Comparison of ENCODE assay signal across 7 mouse cellular contexts in the genomic region with DNA sequence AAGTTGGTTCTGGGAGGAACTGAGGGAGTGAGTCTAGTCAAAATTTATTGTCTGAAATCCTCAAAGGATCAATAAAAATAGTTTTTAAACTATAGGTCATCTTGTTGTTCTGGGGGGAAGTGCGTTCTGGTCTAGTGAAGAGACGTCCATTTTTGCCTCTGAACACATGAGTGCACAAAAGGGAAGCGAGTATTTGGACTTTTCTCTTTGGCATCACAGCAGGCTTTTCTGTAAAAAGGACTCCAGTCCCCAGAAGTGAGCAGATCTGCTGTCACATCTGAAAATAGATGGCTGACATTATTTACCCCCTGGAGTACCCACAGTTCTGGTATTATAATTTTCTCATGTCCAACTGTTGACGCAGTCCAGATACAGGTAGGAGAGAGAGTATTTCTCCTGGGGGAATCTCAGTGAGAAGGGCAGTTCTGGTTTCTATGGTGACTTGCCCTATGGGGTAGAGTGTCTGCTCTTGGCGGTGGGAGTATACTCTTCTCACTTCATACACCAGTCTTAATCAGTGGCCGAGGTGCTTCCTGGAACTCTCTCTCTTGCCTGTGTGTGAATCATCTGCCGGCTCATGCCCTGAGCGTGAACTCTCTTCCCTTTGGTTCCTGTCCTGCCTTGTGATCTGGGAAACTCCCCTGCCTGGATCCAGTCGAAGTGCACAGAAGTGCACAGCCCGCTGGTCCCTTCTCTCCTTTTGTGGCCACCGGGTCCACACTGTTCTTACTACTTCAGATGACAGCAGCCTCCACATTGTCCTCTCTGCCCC. TPM values are rescaled to one million over a fixed set of nuclear protein-coding genes. Genes with fewer than 3 reads are reported as not detected.
DNase-seq lines count a peak whose midpoint lies in the region; ATAC-seq and TF ChIP-seq lines count a peak whose summit lies in the region.

No protein-coding gene starts in this region.

- DNase-seq in 3T3-L1 (ENCODE audit: low read depth, low spot score), result peak; percentile 85
- DNase-seq in CD4-positive, CD25-positive, alpha-beta regulatory T cell, adult 2 months (ENCODE audit: low read depth, low spot score), result peak; percentile 13
- DNase-seq in embryonic facial prominence, embryonic 14.5 days (ENCODE audit: low spot score), result peak; percentile 35
- DNase-seq in kidney, adult 11 months, result peak; percentile 38
- DNase-seq in lung, postnatal 4 days, result peak; percentile 30 to 37
- peak; percentile 67 for DNase-seq in stomach, postnatal 0 days (ENCODE audit: low spot score)
- no peak for DNase-seq in right cerebral cortex, adult 2 months (ENCODE audit: low spot score in 2 of 2)

- WGBS in embryonic facial prominence, embryonic 14.5 days, result 50% methylated on average over 11 of the region's 11 CpGs
- WGBS in stomach, postnatal 0 days, result 39% methylated on average over 11 of the region's 11 CpGs

- no peak for TF ChIP-seq EP300 in stomach, postnatal 0 days (optimal IDR thresholded peaks at IDR 0.05)

- H3K4me2 ChIP-seq in embryonic facial prominence, embryonic 14.5 days (ENCODE audit: low read depth, low read length), result no peak overlapping the region
- H3K4me2 ChIP-seq in stomach, postnatal 0 days (replicated peaks; ENCODE audit: low read depth), result no peak overlapping the region

- H3K36me3 ChIP-seq in embryonic facial prominence, embryonic 14.5 days (ENCODE audit: control insufficient read depth, insufficient read depth, low read length), result peaks cover 4% of the 10 kb centered on the region; the same call in 1 of the 2 replicates
- H3K36me3 ChIP-seq in stomach, postnatal 0 days (ENCODE audit: control insufficient read depth, insufficient read depth, low read length), result no peaks in the 10 kb centered on the region

- H3K27me3 ChIP-seq in embryonic facial prominence, embryonic 14.5 days (replicated peaks; ENCODE audit: control insufficient read depth, insufficient read depth, low read length), result no peaks in the 10 kb centered on the region
- no peaks in the 10 kb centered on the region for H3K27me3 ChIP-seq in stomach, postnatal 0 days (ENCODE audit: control insufficient read depth, insufficient read depth, low read length)

- H3K4me1 ChIP-seq in embryonic facial prominence, embryonic 14.5 days (ENCODE audit: control insufficient read depth, insufficient read depth, low read length), result peaks cover 7% of the 10 kb centered on the region; the same call in 1 of the 2 replicates
- peaks cover 3% of the 10 kb centered on the region for H3K4me1 ChIP-seq in stomach, postnatal 0 days (replicated peaks; ENCODE audit: control insufficient read depth, insufficient read depth)

- no peak overlapping the region for H3K9ac ChIP-seq in embryonic facial prominence, embryonic 14.5 days (ENCODE audit: low read depth, low read length)
- no peak overlapping the region for H3K9ac ChIP-seq in stomach, postnatal 0 days (ENCODE audit: low read length)

- H3K4me3 ChIP-seq in embryonic facial prominence, embryonic 14.5 days (ENCODE audit: low read depth, low read length), result no peak overlapping the region
- H3K4me3 ChIP-seq in stomach, postnatal 0 days (ENCODE audit: low read depth, low read length), result no peak overlapping the region

- no peaks in the 10 kb centered on the region for H3K9me3 ChIP-seq in embryonic facial prominence, embryonic 14.5 days (ENCODE audit: control insufficient read depth, low read length)
- no peaks in the 10 kb centered on the region for H3K9me3 ChIP-seq in stomach, postnatal 0 days (ENCODE audit: control insufficient read depth, low read length)

- no peak overlapping the region for H3K27ac ChIP-seq in embryonic facial prominence, embryonic 14.5 days (replicated peaks; ENCODE audit: low read depth, low read length)
- H3K27ac ChIP-seq in stomach, postnatal 0 days (replicated peaks), result peak overlapping the region; percentile 45; the same call in 1 of the 2 replicates

- no peak for TF ChIP-seq CTCF in stomach, postnatal 0 days (IDR thresholded peaks at IDR 0.05; ENCODE audit: low read depth)

- ATAC-seq in embryonic facial prominence, embryonic 14.5 days (ENCODE audit: low read depth), result peak; percentile 31
- peak; percentile 91 for ATAC-seq in stomach, postnatal 0 days (ENCODE audit: low FRiP score, low TSS enrichment)

RNA-seq across cellular contexts. Expression of gene Stx7, which starts 15.2 kb away (rescaled TPM):
- 86.9 and 93.9 TPM in 2 replicates for polyA plus RNA-seq in embryonic facial prominence, embryonic 14.5 days (2014; fragmentation: Nextera tagmentation; extraction: Ambion mirVana)
- polyA plus RNA-seq in stomach, postnatal 0 days (2015; fragmentation: Nextera tagmentation; extraction: Ambion mirVana), result 73.3 and 82.1 TPM in 2 replicates

RNA-seq across cellular contexts. Expression of gene Taar9, which starts 55.0 kb away (rescaled TPM):
- polyA plus RNA-seq in embryonic facial prominence, embryonic 14.5 days (2014; fragmentation: Nextera tagmentation; extraction: Ambion mirVana), result not detected in 2 replicates
- polyA plus RNA-seq in stomach, postnatal 0 days (2015; fragmentation: Nextera tagmentation; extraction: Ambion mirVana), result not detected in 2 replicates

RNA-seq across cellular contexts. Expression of gene Moxd1, which starts 59.0 kb away (rescaled TPM):
- 19.8 and 21.7 TPM in 2 replicates for polyA plus RNA-seq in embryonic facial prominence, embryonic 14.5 days (2014; fragmentation: Nextera tagmentation; extraction: Ambion mirVana)
- 3.4 and 3.5 TPM in 2 replicates for polyA plus RNA-seq in stomach, postnatal 0 days (2015; fragmentation: Nextera tagmentation; extraction: Ambion mirVana)

Comparison
In these comparisons a context has a peak if more than half of its experiments do, and no peak if none do; other contexts are left out.
1. DNase-seq: peak in 3T3-L1 (single experiment), CD4-positive, CD25-positive, alpha-beta regulatory T cell, adult 2 months (single experiment), embryonic facial prominence, embryonic 14.5 days (single experiment), kidney, adult 11 months (single experiment), lung, postnatal 4 days (2 of 2) and stomach, postnatal 0 days (single experiment); none in right cerebral cortex, adult 2 months (0 of 2).